Mouse (Mus musculus): ENCODE measurements around the gene Rpp21. TPM values are rescaled to one million over a fixed set of nuclear protein-coding genes. Genes with fewer than 3 reads are reported as not detected.
A peak's percentile ranks its signal among the peaks of the same experiment; 100 is the strongest.

The Rpp21 gene
- total and polyA plus RNA-seq, 3 experiments, result 22.5 to 53.8 (median 50.5) TPM

GRCm38 (mm10) chr17:36206846-36207245, 51.0 kb downstream of the Rpp21 start:
- H3K27ac ChIP-seq (ENCODE audit: insufficient read depth, low read depth), result no peak overlapping the region
- DNase-seq (ENCODE audit: extremely low read depth), result no peak
- H3K9ac ChIP-seq (ENCODE audit: insufficient read depth, low read depth), result no peak overlapping the region
- H3K4me2 ChIP-seq (ENCODE audit: insufficient read depth, low read depth, poor library complexity, severe bottlenecking), result no peak overlapping the region
- no peaks in the 10 kb centered on the region for H3K9me3 ChIP-seq (replicated peaks; ENCODE audit: low read length)
- TF ChIP-seq EP300 (IDR thresholded peaks at IDR 0.05; ENCODE audit: low read length) (no peak), NRF1 (IDR thresholded peaks at IDR 0.05; ENCODE audit: low read depth, low read length) (no peak), TCF12 (IDR thresholded peaks at IDR 0.05; ENCODE audit: low read depth, low read length) (no peak), UBTF (IDR thresholded peaks at IDR 0.05; ENCODE audit: low read depth, low read length) (no peak), ETS1 (conservative IDR thresholded peaks at IDR 0.05; ENCODE audit: low read depth, low read length) (no peak), MAFK (IDR thresholded peaks at IDR 0.05; ENCODE audit: insufficient replicate concordance, low read length) (no peak), MAX (IDR thresholded peaks at IDR 0.05; ENCODE audit: low read length) (no peak), KAT2A (IDR thresholded peaks at IDR 0.05; ENCODE audit: insufficient replicate concordance, low read length) (no peak), BHLHE40 (IDR thresholded peaks at IDR 0.05; ENCODE audit: low read depth, low read length) (no peak), GABPA (IDR thresholded peaks at IDR 0.05; ENCODE audit: insufficient replicate concordance, low read depth, low read length) (no peak), USF2 (conservative IDR thresholded peaks at IDR 0.05; ENCODE audit: low read depth, low read length) (no peak), ZNF384 (IDR thresholded peaks at IDR 0.05; ENCODE audit: low read depth, low read length) (no peak), CHD1 (IDR thresholded peaks at IDR 0.05; ENCODE audit: low read depth, low read length) (no peak), IRF4 (IDR thresholded peaks at IDR 0.05; ENCODE audit: low read depth, low read length) (no peak), ELF1 (IDR thresholded peaks at IDR 0.05; ENCODE audit: low read depth, low read length) (no peak), RCOR1 (conservative IDR thresholded peaks at IDR 0.05; ENCODE audit: low read depth, low read length) (no peak)
- in situ Hi-C loops (cut with MboI; ENCODE audit: low pct_ligation_motif_present, low pct_unique_long_range_greater_than_20kb, low sequenced_read_pairs) (no loop called here), dilution Hi-C loops (cut with MboI; ENCODE audit: extremely low pct_ligation_motif_present, extremely low pct_unique_long_range_greater_than_20kb, low sequenced_read_pairs) (no loop called here)
- H3K36me3 ChIP-seq (replicated peaks in 1 of 2; ENCODE audit: control insufficient read depth in 1 of 2, insufficient read depth in 1 of 2, low read length in 1 of 2), result no peaks in the 10 kb centered on the region
- no peaks in the 10 kb centered on the region for H3K79me2 ChIP-seq (replicated peaks; ENCODE audit: control insufficient read depth, extremely low read depth, insufficient read depth, poor library complexity, severe bottlenecking)
- H3K27me3 ChIP-seq (replicated peaks), result peaks cover 60% of the 10 kb centered on the region
- H3K4me3 ChIP-seq (replicated peaks in 1 of 3; ENCODE audit: low read depth in 2 of 3, low read length in 2 of 3, poor library complexity in 1 of 3), result no peak overlapping the region
- H3K4me1 ChIP-seq (ENCODE audit: control insufficient read depth in 1 of 2, insufficient read depth in 2 of 2), result no peaks in the 10 kb centered on the region

GRCm38 (mm10) chr17:36205862-36206261, 52.0 kb downstream of the Rpp21 start:
- TF ChIP-seq USF2 (conservative IDR thresholded peaks at IDR 0.05; ENCODE audit: low read depth, low read length) (no peak), MXI1 (IDR thresholded peaks at IDR 0.05; ENCODE audit: low read depth, low read length) (no peak), KAT2A (IDR thresholded peaks at IDR 0.05; ENCODE audit: insufficient replicate concordance, low read length) (no peak), SMC3 (IDR thresholded peaks at IDR 0.05; ENCODE audit: low read depth, low read length) (no peak), PAX5 (IDR thresholded peaks at IDR 0.05; ENCODE audit: low read length) (no peak), TCF12 (IDR thresholded peaks at IDR 0.05; ENCODE audit: low read depth, low read length) (no peak), BHLHE40 (IDR thresholded peaks at IDR 0.05; ENCODE audit: low read depth, low read length) (no peak), POLR2A (IDR thresholded peaks at IDR 0.05; ENCODE audit: low read depth, low read length) (no peak), MAZ (IDR thresholded peaks at IDR 0.05; ENCODE audit: low read depth, low read length) (no peak), ELF1 (IDR thresholded peaks at IDR 0.05; ENCODE audit: low read depth, low read length) (no peak), HCFC1 (IDR thresholded peaks at IDR 0.05; ENCODE audit: low read depth, low read length) (no peak), NELFE (IDR thresholded peaks at IDR 0.05; ENCODE audit: low read depth, low read length) (no peak), CTCF (conservative IDR thresholded peaks at IDR 0.05 in 1 of 2, IDR thresholded peaks at IDR 0.05 in 1 of 2; ENCODE audit: low read depth in 2 of 2, low read length in 2 of 2) (no peak), NRF1 (IDR thresholded peaks at IDR 0.05; ENCODE audit: low read depth, low read length) (no peak), ZNF384 (IDR thresholded peaks at IDR 0.05; ENCODE audit: low read depth, low read length) (no peak), MEF2A (IDR thresholded peaks at IDR 0.05; ENCODE audit: borderline replicate concordance, low read depth, low read length) (no peak), SIN3A (IDR thresholded peaks at IDR 0.05; ENCODE audit: low read length) (no peak)
- H3K4me3 ChIP-seq (replicated peaks in 1 of 3; ENCODE audit: low read depth in 2 of 3, low read length in 2 of 3, poor library complexity in 1 of 3), result peak overlapping the region in 2 of 3 experiments; percentile 47 to 69
- DNase-seq (ENCODE audit: extremely low read depth), result no peak
- no peaks in the 10 kb centered on the region for H3K4me1 ChIP-seq (ENCODE audit: control insufficient read depth in 1 of 2, insufficient read depth in 2 of 2)
- H3K9me3 ChIP-seq (replicated peaks; ENCODE audit: low read length), result no peaks in the 10 kb centered on the region
- dilution Hi-C loops (cut with MboI; ENCODE audit: extremely low pct_ligation_motif_present, extremely low pct_unique_long_range_greater_than_20kb, low sequenced_read_pairs) (no loop called here), in situ Hi-C loops (cut with MboI; ENCODE audit: low pct_ligation_motif_present, low pct_unique_long_range_greater_than_20kb, low sequenced_read_pairs) (no loop called here)
- H3K36me3 ChIP-seq (replicated peaks in 1 of 2; ENCODE audit: control insufficient read depth in 1 of 2, insufficient read depth in 1 of 2, low read length in 1 of 2), result no peaks in the 10 kb centered on the region
- peaks cover 53% of the 10 kb centered on the region for H3K27me3 ChIP-seq (replicated peaks)
- no peak overlapping the region; the same call in 1 of the 2 replicates for H3K9ac ChIP-seq (ENCODE audit: insufficient read depth, low read depth)
- H3K4me2 ChIP-seq (ENCODE audit: insufficient read depth, low read depth, poor library complexity, severe bottlenecking), result peak overlapping the region; percentile 64
- H3K79me2 ChIP-seq (replicated peaks; ENCODE audit: control insufficient read depth, extremely low read depth, insufficient read depth, poor library complexity, severe bottlenecking), result no peaks in the 10 kb centered on the region
- no peak overlapping the region for H3K27ac ChIP-seq (ENCODE audit: insufficient read depth, low read depth)
